Mouse (Mus musculus) limb, embryonic 12.5 days (tissue): ENCODE data around the gene Rora. TPM values are rescaled to one million over a fixed set of nuclear protein-coding genes. Genes with fewer than 3 reads are reported as not detected.

Experiments
- ATAC-seq: fragments of 200-750 bp; cut with Nextera tagmentation; 2 replicates; pipeline ENCODE4 v1.8.0; 2017; ENCODE audit warnings: low read depth, moderate TSS enrichment; ENCODE audit not compliant: insufficient number of reproducible peaks, insufficient read depth, low FRiP score, low TSS enrichment
- H3K27ac ChIP-seq: fragments of 300-500 bp; sonication (generic); 2 replicates; pipeline ENCODE4 v1.5.1; 2016; ENCODE audit warnings: mild to moderate bottlenecking, moderate library complexity
- H3K27me3 ChIP-seq: fragments of 300-500 bp; sonication (generic); 2 replicates; pipeline ENCODE4 v1.6.1; 2016; ENCODE audit warnings: mild to moderate bottlenecking, moderate library complexity
- H3K36me3 ChIP-seq: fragments of 300-500 bp; sonication (generic); 2 replicates; pipeline ENCODE4 v1.6.1; 2016; ENCODE audit warnings: mild to moderate bottlenecking, moderate library complexity
- H3K4me1 ChIP-seq: fragments of 300-500 bp; sonication (generic); replicated peaks from 2 replicates; pipeline ENCODE4 v1.6.1; 2016
- H3K4me2 ChIP-seq: fragments of 300-500 bp; sonication (generic); 2 replicates; pipeline ENCODE4 v1.6.1; 2016; ENCODE audit warnings: mild to moderate bottlenecking, moderate library complexity
- H3K4me3 ChIP-seq: fragments of 300-500 bp; sonication (generic); replicated peaks from 2 replicates; pipeline ENCODE4 v1.5.1; 2016; ENCODE audit warnings: mild to moderate bottlenecking
- H3K9ac ChIP-seq: fragments of 300-500 bp; sonication (generic); replicated peaks from 2 replicates; pipeline ENCODE4 v1.6.1; 2016; ENCODE audit warnings: mild to moderate bottlenecking, moderate library complexity
- H3K9me3 ChIP-seq: fragments of 300-500 bp; sonication (generic); 2 replicates; pipeline ENCODE4 v1.6.1; 2016; ENCODE audit warnings: mild to moderate bottlenecking, moderate library complexity
- WGBS: fragments of 180-500 bp; shearing (Covaris S2); methylation state at CpG from one replicate; pipeline ENCODE4 v1.1.7; 2016; 5-methylcytosine and 5-hydroxymethylcytosine counted together
- polyA plus RNA-seq: library from polyadenylated mRNA; unstranded; fragments of >200 nt; fragmentation: Nextera tagmentation; extraction: Ambion mirVana; gene quantifications from 2 replicates; pipeline ENCODE4 v1.2.1, GENCODE M21; 2016

The Rora gene
- polyA plus RNA-seq, 1 experiment from 2014 or later, result 6.0 TPM

- ATAC-seq, result no peak
- 67% methylated on average over 6 of the region's 6 CpGs for WGBS
- Histone ChIP-seq H3K27me3 (no peaks in the 10 kb centered on the region), H3K4me1 (peaks cover 18% of the 10 kb centered on the region), H3K9me3 (no peaks in the 10 kb centered on the region), H3K36me3 (peaks cover 46% of the 10 kb centered on the region), H3K4me2 (no peak overlapping the region), H3K9ac (no peak overlapping the region), H3K27ac (peak overlapping the region; percentile 74), H3K4me3 (no peak overlapping the region)
Observed at GRCm38 (mm10) chr9:69431863-69432555, 778.4 kb downstream of the Rora start.

GRCm38 (mm10) chr9:69435194-69435593 is 781.6 kb downstream of the Rora start:
- Histone ChIP-seq H3K4me2 (no peak overlapping the region), H3K4me3 (no peak overlapping the region), H3K27me3 (no peaks in the 10 kb centered on the region), H3K4me1 (peaks cover 24% of the 10 kb centered on the region), H3K9me3 (no peaks in the 10 kb centered on the region), H3K9ac (no peak overlapping the region), H3K27ac (no peak overlapping the region), H3K36me3 (peaks cover 21% of the 10 kb centered on the region)
- WGBS, result 88% methylated on average over 10 of the region's 10 CpGs
- no peak for ATAC-seq

GRCm38 (mm10) chr9:69435662-69436061 is 782.1 kb downstream of the Rora start:
- ATAC-seq, result no peak
- H3K36me3 ChIP-seq, result peaks cover 17% of the 10 kb centered on the region
- H3K9me3 ChIP-seq, result no peaks in the 10 kb centered on the region
- H3K4me3 ChIP-seq, result no peak overlapping the region
- peaks cover 27% of the 10 kb centered on the region for H3K4me1 ChIP-seq
- H3K27ac ChIP-seq, result no peak overlapping the region
- H3K27me3 ChIP-seq, result no peaks in the 10 kb centered on the region
- no peak overlapping the region for H3K9ac ChIP-seq
- no peak overlapping the region for H3K4me2 ChIP-seq
